Mouse (Mus musculus) ES-Bruce4 (cell line): ENCODE measurements around the gene Nhsl1. TPM values are rescaled to one million over a fixed set of nuclear protein-coding genes. Genes with fewer than 3 reads are reported as not detected.

ENCODE experiments used
- H3K27ac ChIP-seq: 2 replicates; pipeline ENCODE4 v1.5.1; 2012; ENCODE audit warnings: low read length, inconsistent platforms; ENCODE audit not compliant: insufficient read depth
- H3K27me3 ChIP-seq: 2 replicates; pipeline ENCODE4 v1.6.1; 2012; ENCODE audit warnings: mild to moderate bottlenecking, low read length, inconsistent platforms; ENCODE audit not compliant: control insufficient read depth, poor library complexity, insufficient read depth, severe bottlenecking
- H3K36me3 ChIP-seq: 2 replicates; pipeline ENCODE4 v1.6.1; 2012; ENCODE audit warnings: inconsistent platforms, mild to moderate bottlenecking, low read length, moderate library complexity; ENCODE audit not compliant: control insufficient read depth, poor library complexity, insufficient read depth, severe bottlenecking
- H3K4me1 ChIP-seq: one replicate; pipeline ENCODE4 v1.8.1; 2011; ENCODE audit warnings: low read length; ENCODE audit not compliant: control insufficient read depth, insufficient read depth
- H3K4me3 ChIP-seq: 2 replicates; pipeline ENCODE4 v1.5.1; 2011; ENCODE audit warnings: low read depth, mild to moderate bottlenecking, low read length
- H3K9ac ChIP-seq: 2 replicates; pipeline ENCODE4 v1.6.1; 2012; ENCODE audit warnings: low read depth, mild to moderate bottlenecking, inconsistent platforms; ENCODE audit not compliant: poor library complexity, severe bottlenecking
- H3K9me3 ChIP-seq: replicated peaks from 2 replicates; pipeline ENCODE4 v1.6.1; 2012; ENCODE audit warnings: mild to moderate bottlenecking, low read length, inconsistent platforms; ENCODE audit not compliant: control insufficient read depth, poor library complexity, insufficient read depth, severe bottlenecking
- CTCF ChIP-seq: IDR thresholded peaks from one replicate; pipeline ENCODE4 v1.8.1; 2011; ENCODE audit warnings: low read depth, low read length
- EP300 ChIP-seq: IDR thresholded peaks from 2 replicates; pipeline ENCODE4 v1.6.1; 2011; ENCODE audit warnings: low read depth, low read length; ENCODE audit not compliant: insufficient read depth
- POLR2A ChIP-seq: IDR thresholded peaks from one replicate; pipeline ENCODE4 v1.8.1; 2011; ENCODE audit warnings: low read length; ENCODE audit not compliant: insufficient read depth
- polyA plus RNA-seq: library from polyadenylated mRNA; stranded (reverse); fragments of >200 nt; gene quantifications from 2 replicates; pipeline ENCODE4 v1.2.4, GENCODE M21; 2011; ENCODE audit warnings: low read depth; ENCODE audit not compliant: missing spikeins, insufficient read depth, insufficient read length

Nhsl1 gene
- polyA plus RNA-seq, 1 experiment: 26.9 TPM

DNA sequence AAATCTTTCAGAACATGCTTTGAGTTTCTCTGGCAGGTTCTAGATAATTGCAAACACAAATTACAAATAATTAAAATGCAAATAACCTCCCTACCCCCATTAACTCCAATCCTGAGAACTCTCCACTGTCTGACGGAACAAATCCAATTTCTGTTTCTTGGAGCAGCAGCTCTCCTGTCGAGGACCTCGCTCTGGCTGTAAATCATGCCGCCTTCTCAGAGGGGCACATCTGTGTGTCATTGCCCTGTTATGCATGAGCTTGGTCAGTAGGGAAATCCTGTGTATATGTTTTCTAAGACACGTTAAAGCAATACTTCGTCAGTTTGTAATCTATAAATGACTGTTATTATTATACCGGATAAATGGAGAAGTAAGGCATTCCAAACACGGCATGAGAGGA, 35.3 kb downstream of the Nhsl1 start:
- TF ChIP-seq CTCF (no peak), EP300 (no peak), POLR2A (no peak)
- H3K27ac ChIP-seq: no peak overlapping the region
- H3K36me3 ChIP-seq: no peaks in the 10 kb centered on the region
- H3K4me3 ChIP-seq: no peak overlapping the region
- H3K9ac ChIP-seq: no peak overlapping the region
- H3K27me3 ChIP-seq: no peaks in the 10 kb centered on the region
- no peaks in the 10 kb centered on the region for H3K4me1 ChIP-seq
- no peaks in the 10 kb centered on the region for H3K9me3 ChIP-seq

DNA sequence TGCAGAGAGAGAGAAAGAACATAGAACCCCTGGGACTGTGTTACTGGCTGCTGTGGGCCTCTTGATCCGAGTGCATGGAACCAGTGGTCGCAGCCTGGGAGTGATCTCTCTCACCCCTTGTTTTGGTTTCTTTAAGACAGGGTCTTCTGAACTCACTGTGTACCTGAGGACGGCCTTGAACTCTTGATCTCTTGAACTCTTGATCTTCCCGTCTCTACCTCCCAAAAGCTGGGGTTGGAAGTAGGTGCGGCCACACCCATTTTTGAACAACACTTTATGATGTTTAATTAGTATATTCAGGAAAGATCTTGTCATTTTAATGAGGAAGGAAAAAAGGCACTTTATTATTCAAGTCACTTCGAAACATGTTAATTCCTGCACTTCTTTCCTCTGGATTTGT, 37.7 kb downstream of the Nhsl1 start:
- Histone ChIP-seq H3K9ac (no peak overlapping the region), H3K36me3 (no peaks in the 10 kb centered on the region), H3K27ac (no peak overlapping the region), H3K27me3 (no peaks in the 10 kb centered on the region), H3K4me1 (no peaks in the 10 kb centered on the region), H3K4me3 (no peak overlapping the region), H3K9me3 (no peaks in the 10 kb centered on the region)
- TF ChIP-seq POLR2A: no peak
- TF ChIP-seq CTCF: no peak
- no peak for TF ChIP-seq EP300

DNA sequence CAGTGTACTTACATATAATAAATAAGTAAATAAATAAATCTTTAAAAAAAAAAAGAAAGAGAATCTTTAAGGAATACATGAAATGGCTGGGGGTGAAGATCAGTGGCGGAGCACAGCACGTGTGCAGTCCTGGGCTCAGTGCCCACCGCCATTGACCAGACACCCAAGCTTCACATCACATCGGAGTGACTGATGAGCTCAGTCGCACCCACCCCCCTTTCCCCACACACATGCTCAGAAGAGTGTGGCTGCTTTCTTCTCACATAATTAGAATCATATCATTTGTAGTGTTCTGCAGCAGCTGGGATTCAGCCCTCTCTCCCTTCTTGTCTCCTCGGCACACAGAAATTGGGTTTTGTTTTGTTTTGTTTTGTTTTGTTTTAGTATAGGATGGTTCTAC, 38.4 kb downstream of the Nhsl1 start:
- Histone ChIP-seq H3K36me3 (no peaks in the 10 kb centered on the region), H3K9ac (no peak overlapping the region), H3K4me1 (no peaks in the 10 kb centered on the region), H3K27me3 (no peaks in the 10 kb centered on the region), H3K9me3 (no peaks in the 10 kb centered on the region), H3K27ac (no peak overlapping the region), H3K4me3 (no peak overlapping the region)
- TF ChIP-seq POLR2A (no peak), CTCF (no peak), EP300 (no peak)

DNA sequence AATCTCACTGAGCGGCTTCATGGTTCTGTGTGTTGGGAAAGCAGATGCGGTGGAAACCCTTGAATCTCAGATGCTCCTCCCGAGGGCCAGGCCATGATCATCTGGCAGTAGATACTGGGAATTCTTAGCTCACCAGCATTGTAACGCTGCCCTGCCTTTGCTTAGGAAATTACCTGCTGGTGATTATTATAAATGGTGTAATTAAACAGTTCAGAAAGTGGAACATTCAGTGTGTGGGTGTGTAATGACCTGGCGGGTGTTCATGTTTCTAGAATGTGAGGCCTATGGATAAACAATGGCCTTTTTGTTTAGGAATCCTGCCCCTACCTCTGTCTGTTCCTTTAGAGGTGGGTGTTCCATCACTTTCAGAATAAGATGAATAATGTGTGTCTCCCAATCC, 39.7 kb downstream of the Nhsl1 start:
- no peaks in the 10 kb centered on the region for H3K36me3 ChIP-seq
- H3K9ac ChIP-seq: no peak overlapping the region
- H3K9me3 ChIP-seq: no peaks in the 10 kb centered on the region
- TF ChIP-seq EP300 (no peak), POLR2A (no peak), CTCF (no peak)
- no peaks in the 10 kb centered on the region for H3K27me3 ChIP-seq
- no peaks in the 10 kb centered on the region for H3K4me1 ChIP-seq
- no peak overlapping the region for H3K27ac ChIP-seq
- no peak overlapping the region for H3K4me3 ChIP-seq

DNA sequence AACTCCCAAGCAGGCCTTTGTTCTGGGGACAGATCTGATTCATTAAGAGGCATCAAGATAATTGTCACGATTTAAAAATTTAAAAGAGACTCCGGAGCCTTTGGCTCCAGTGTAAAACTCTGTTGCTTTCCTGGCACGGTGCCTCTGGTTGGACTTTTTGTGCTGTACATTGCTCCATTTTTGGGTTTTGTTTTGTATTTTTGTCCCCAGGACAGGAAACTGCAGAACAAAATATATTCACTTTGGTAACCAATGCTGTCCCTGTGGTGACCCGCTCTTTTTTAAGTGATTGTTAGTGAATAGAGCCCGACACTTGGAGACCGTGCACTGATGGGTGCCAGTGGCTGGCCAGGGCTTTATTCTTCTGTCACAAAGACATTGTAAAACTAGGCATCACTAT, 41.4 kb downstream of the Nhsl1 start:
- TF ChIP-seq EP300 (no peak), CTCF (no peak), POLR2A (no peak)
- Histone ChIP-seq H3K36me3 (no peaks in the 10 kb centered on the region), H3K9me3 (no peaks in the 10 kb centered on the region), H3K27ac (no peak overlapping the region), H3K4me3 (no peak overlapping the region), H3K27me3 (no peaks in the 10 kb centered on the region), H3K4me1 (no peaks in the 10 kb centered on the region), H3K9ac (no peak overlapping the region)

DNA sequence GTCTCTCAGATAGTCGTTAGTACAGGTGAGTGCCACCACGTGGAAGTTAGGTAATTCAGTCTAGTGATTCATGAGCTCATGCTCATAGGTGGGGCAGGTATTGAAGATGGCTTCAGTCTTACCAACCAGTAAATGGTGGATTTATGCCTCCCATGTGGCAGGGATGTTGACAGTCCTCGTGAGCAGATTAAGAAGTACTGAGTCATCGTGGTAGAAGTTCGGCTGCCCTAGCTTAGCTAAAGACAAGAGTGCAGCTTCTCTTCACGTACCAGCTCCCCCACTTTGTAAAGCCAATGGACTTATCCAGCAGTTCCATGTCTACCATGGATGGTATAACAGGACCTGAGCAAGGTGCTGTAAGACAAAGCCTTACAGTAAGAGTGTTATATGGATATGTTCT, 46.6 kb downstream of the Nhsl1 start:
- TF ChIP-seq POLR2A (no peak), CTCF (no peak), EP300 (no peak)
- H3K27me3 ChIP-seq: no peaks in the 10 kb centered on the region
- H3K36me3 ChIP-seq: no peaks in the 10 kb centered on the region
- no peak overlapping the region for H3K9ac ChIP-seq
- no peak overlapping the region for H3K27ac ChIP-seq
- H3K9me3 ChIP-seq: no peaks in the 10 kb centered on the region
- peaks cover 6% of the 10 kb centered on the region for H3K4me1 ChIP-seq
- no peak overlapping the region for H3K4me3 ChIP-seq
